Mouse (Mus musculus): ENCODE measurements at regions not wholly inside any gene's neighbourhood (a gene's known extent, or its start where the extent isn't known, plus 50 kb on each side); places are given as distances from the start of the nearest gene placed in this dataset.
A peak's percentile ranks its signal among the peaks of the same experiment; 100 is the strongest.

DNA sequence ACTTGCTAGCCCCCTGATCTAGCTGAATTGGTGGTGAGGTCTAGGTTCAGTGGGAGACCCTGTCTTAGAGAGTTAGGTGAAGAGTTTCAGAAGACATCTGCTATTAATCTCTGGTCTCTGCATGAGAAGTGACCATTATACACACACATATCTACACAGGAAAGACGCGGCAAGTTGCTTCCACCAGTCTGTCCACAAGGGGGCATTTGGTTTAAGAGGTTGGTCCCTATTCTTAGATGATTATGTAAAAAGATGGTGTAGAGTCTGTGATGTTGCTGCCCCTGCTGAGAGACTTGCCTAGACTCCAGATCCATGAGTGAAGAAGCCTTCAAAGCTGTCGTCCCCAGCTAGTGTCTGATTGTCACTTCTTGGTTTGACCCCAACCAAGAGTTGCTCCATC lies 425.5 kb downstream of the Etnk1 start:
- intact Hi-C loops (cut with DNase I) = no loop called here
- DNase-seq (ENCODE audit: low spot score in 2 of 2) = no peak

GRCm38 (mm10) chr6:143595486-143595885 lies 428.5 kb downstream of the Etnk1 start:
- DNase-seq (ENCODE audit: low spot score in 2 of 2) = no peak
- intact Hi-C loops (cut with DNase I) = no loop called here

DNA sequence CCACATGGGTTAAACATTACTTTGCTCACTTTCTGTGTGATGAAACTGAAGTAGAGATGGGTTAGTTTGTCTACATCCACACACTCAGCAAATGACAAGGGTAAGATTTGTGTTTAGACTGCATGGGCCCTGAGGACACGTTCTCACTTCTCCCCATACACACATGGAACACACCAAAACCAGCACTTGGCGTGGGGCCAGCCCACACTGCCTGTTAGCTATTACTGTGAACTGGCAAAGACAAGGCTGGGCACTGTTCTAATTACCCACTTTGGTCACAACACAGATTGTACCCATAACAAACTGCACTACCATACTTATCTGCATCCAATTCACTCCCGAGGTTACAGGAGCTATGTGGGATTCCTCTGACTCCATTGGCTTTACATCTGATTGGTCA lies 430.4 kb downstream of the Etnk1 start:
- intact Hi-C loops (cut with DNase I) = no loop called here
- no peak for DNase-seq (ENCODE audit: low spot score in 2 of 2)

GRCm38 (mm10) chr6:143598916-143599315 lies 431.9 kb downstream of the Etnk1 start:
- intact Hi-C loops (cut with DNase I) = no loop called here
- no peak for DNase-seq (ENCODE audit: low spot score in 2 of 2)

DNA sequence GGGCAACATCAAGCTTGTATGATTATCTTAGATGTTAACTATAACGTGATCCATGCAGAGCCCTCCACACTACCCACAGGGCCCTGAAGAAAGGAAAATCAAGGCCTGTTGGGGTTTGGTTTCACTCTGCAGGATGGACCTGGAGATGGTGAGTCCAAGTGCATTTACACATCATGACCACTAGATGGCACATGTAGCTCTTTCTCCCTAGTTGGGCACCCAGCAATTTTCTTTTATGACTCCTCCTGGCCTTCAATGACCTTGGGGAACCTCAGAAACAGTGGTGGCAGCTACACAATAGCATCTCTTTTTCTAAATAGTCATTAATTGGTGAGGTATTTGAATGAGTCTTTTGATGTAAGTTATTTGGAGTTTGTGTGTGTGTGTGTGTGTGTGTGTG lies 442.1 kb downstream of the Etnk1 start:
- intact Hi-C loops (cut with DNase I) = no loop called here
- DNase-seq (ENCODE audit: low spot score in 2 of 2) = no peak

- no peak for DNase-seq (ENCODE audit: low spot score in 2 of 2)
- intact Hi-C loops (cut with DNase I) = no loop called here
Observed at GRCm38 (mm10) chr6:143612966-143613365, 445.9 kb downstream of the Etnk1 start.

DNA sequence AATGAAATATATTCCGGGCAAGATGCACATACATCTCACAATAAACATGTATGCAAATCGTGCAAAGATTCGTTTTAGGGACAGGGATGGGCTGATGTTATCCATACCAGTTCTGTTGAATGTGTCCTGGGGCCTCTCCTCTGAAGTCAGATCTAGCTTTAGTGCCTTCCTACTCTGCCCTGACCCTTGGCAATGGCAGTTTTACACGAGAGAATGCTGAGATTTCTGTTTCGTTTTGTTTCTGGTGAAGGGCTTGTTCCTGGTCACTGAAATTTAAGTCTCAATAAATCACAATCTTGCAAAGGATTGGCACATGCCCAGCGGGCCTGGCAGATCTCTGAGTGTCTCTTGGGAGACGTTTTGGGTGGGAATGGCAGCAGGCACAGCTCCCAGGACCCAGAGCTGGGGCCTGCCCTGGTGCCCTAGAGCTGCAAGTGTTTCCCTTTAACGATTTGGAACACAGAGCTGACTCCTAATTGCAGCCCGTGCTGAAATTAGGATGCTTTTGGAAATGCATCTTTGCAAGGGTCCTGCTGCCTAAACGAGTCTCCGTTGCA lies 447.5 kb downstream of the Etnk1 start:
- intact Hi-C loops (cut with DNase I) = no loop called here
- no peak for DNase-seq (ENCODE audit: low spot score in 2 of 2)

DNA sequence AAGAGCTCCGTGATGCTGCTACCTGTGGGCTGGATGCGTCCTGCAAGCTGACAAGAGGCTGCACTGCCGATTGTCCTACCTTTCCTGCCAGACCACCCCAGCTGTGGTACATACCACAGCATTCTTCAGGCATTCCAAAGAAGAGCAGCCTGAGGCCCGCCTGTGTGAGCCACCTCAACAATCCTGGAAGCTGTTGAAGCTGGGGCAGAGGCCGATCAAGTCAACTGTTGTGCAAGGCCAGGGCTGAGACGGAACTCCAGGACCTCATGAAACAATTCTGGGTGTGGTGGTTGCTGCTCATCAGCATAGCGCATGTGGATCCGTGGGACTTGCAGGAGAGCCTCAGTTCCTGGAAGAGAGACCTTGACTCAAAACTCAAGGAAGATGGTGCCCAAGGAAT lies 448.3 kb downstream of the Etnk1 start:
- intact Hi-C loops (cut with DNase I) = no loop called here

GRCm38 (mm10) chr6:143616386-143616785 lies 449.4 kb downstream of the Etnk1 start:
- intact Hi-C loops (cut with DNase I) = no loop called here
- DNase-seq (ENCODE audit: low spot score in 2 of 2) = no peak

More for the DNA sequence above, 448.3 kb downstream of the Etnk1 start:
- no peak for DNase-seq (ENCODE audit: low spot score in 2 of 2)

- intact Hi-C loops (cut with DNase I) = no loop called here
- no peak for DNase-seq (ENCODE audit: low spot score in 2 of 2)
Observed at GRCm38 (mm10) chr6:143618558-143618957, 451.5 kb downstream of the Etnk1 start.

GRCm38 (mm10) chr6:143620583-143620982 lies 453.6 kb downstream of the Etnk1 start:
- DNase-seq (ENCODE audit: low spot score in 2 of 2) = no peak
- intact Hi-C loops (cut with DNase I) = no loop called here

DNA sequence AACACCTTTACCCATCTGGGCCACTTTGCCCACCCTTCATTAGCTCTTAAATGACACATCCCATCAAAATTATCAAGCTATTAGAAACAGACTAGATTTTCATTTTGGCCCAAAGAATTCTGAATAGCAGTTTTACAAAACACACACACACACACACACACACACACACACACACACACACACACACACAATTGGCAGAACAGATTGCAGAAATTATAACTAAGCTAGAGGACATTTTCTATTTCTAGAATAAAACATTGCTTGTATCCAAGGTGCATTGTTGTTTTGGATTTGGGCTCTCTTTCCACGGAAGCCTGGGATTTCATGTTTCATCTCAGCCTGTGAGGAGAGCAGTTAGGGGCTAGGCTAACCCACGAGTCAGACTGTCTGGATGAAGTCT lies 455.1 kb downstream of the Etnk1 start:
- peak in 1 of 2 experiments; percentile 6 for DNase-seq (ENCODE audit: low spot score in 2 of 2)
- intact Hi-C loops (cut with DNase I) = no loop called here

DNA sequence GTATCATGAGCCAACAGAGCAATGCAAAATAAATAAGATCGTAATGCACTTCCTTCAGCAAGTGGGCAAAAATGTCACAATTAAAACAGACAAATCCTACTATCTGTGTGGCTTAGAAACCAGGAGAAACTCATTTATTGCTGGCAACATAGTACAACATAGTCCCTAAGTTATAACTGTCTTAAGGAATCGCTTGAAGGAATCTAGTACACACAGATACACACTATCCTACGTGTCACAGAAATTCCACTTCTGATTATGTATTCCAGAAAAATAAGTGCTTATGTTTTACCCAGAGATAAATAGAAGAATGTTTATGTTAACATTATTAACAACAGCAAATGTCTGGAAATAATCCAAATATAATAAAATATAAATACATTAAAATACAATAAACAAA lies 457.9 kb downstream of the Etnk1 start:
- intact Hi-C loops (cut with DNase I) = no loop called here

GRCm38 (mm10) chr6:143631581-143631980 lies 464.6 kb downstream of the Etnk1 start:
- intact Hi-C loops (cut with DNase I) = no loop called here
- DNase-seq (ENCODE audit: low spot score in 2 of 2) = no peak

More for the DNA sequence above, 457.9 kb downstream of the Etnk1 start:
- no peak for DNase-seq (ENCODE audit: low spot score in 2 of 2)

DNA sequence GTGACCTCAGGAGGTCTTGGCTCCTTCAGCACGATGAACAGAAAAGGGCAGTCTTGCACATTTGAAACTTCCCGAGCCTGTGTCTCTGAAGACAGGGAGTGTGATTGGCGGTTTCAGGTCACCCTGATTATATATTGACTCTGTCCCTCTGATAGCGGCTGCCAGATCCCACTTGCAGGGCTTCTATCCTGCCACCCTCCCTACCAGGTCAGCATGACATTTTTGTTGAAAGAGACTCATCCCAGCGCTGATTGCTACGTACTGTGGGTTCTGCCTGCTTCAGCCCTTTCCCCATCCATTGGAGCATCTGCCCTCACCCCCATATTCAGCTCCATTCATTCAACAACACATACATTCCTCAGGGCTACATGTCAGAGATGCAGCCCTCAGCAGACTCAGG lies 466.7 kb downstream of the Etnk1 start:
- no peak for DNase-seq (ENCODE audit: low spot score in 2 of 2)
- intact Hi-C loops (cut with DNase I) = no loop called here

DNA sequence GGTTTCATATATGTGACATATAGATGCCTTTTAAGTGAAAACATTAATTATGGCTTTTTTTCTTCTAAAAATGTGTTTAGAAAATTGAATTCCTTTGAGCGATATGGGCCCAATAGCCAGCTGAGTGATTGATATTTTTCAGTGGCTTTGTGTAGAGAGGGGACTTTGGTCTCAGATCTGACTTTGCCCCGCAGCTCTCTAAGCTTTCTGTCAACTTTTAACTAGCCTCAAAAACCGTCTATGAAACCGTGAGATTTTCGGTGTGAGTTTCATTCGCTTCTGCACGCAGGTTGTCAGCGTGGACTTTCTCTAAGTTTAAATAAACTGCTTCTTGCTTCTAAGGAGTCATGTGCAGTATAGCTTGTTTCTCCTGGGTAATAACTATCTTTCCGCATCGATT lies 467.3 kb downstream of the Etnk1 start:
- DNase-seq (ENCODE audit: low spot score in 2 of 2) = no peak
- intact Hi-C loops (cut with DNase I) = no loop called here

- intact Hi-C loops (cut with DNase I) = no loop called here
- peak in 1 of 2 experiments; percentile 11 for DNase-seq (ENCODE audit: low spot score in 2 of 2)
Observed at GRCm38 (mm10) chr6:143635043-143635442, 468.0 kb downstream of the Etnk1 start.

DNA sequence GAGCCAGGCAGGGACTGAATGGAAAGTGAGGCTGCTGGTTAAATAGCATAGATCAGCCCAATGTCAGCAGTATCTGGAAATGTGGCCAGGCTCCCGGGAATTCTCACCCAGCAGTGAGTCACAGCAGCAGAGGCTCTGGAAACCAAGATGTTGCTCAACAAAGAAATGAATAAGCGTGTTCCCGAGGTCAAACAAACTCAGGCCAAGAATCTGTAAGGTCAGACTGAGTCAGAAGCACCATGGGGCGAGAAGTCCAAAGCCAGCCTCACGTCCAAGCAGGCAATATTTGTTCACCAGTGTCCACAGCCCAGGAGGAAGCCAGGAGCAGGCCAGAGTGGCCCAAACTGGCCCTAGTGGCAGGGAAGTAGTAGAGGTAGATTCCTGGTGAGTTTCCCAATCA lies 473.6 kb downstream of the Etnk1 start:
- intact Hi-C loops (cut with DNase I) = no loop called here
- DNase-seq (ENCODE audit: low spot score in 2 of 2) = no peak

GRCm38 (mm10) chr6:143642052-143642451 lies 475.0 kb downstream of the Etnk1 start:
- DNase-seq (ENCODE audit: low spot score in 2 of 2) = no peak
- intact Hi-C loops (cut with DNase I) = no loop called here

GRCm38 (mm10) chr6:143645989-143646388 lies 479.0 kb downstream of the Etnk1 start:
- intact Hi-C loops (cut with DNase I) = no loop called here
- DNase-seq (ENCODE audit: low spot score in 2 of 2) = no peak

- no peak for DNase-seq (ENCODE audit: low spot score in 2 of 2)
- intact Hi-C loops (cut with DNase I) = no loop called here
Observed at GRCm38 (mm10) chr6:143648501-143648900, 481.5 kb downstream of the Etnk1 start.

DNA sequence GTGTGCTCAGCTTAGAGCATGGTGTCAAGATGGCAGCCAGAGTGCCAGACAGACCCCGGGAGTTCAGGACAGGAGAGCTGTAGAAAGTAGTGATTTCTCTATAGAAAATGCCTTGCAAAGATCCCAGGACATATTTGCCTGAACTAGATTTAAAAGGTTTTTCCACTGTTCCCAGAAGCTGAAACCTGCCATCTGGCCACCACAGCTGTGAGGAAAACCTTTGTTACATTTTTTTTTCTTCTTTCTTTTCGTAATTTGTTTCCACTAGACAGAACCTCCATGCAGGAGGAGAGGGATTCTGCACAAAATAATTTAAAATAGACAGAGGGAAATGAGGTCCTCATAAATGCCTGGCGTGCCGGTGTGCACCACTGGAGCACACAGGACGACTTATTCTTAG lies 489.6 kb downstream of the Etnk1 start:
- intact Hi-C loops (cut with DNase I) = loop anchor here (10.0 kb wide), 1 partner anchor 1458 kb away; the partner anchor contains the start of gene Lrmp
- peak; percentile 38 to 58 for DNase-seq (ENCODE audit: low spot score in 2 of 2)
